Mouse (Mus musculus) intestine, embryonic 16.5 days (tissue): ENCODE data around the gene Ap2s1. TPM values are rescaled to one million over a fixed set of nuclear protein-coding genes. Genes with fewer than 3 reads are reported as not detected.

Experiments
- ATAC-seq: fragments of 200-750 bp; cut with Nextera tagmentation; 2 replicates; pipeline ENCODE4 v1.8.0; 2017; ENCODE audit warnings: moderate TSS enrichment, moderate library complexity
- H3K27ac ChIP-seq: fragments of 300-500 bp; sonication (generic); 2 replicates; pipeline ENCODE4 v1.5.1; 2014; ENCODE audit warnings: mild to moderate bottlenecking, low read length
- H3K27me3 ChIP-seq: fragments of 300-500 bp; sonication (generic); replicated peaks from 2 replicates; pipeline ENCODE4 v1.6.1; 2014; ENCODE audit warnings: low read length, control low read depth, mixed read lengths; ENCODE audit not compliant: control insufficient read depth, insufficient read depth
- H3K36me3 ChIP-seq: fragments of 300-500 bp; sonication (generic); 2 replicates; pipeline ENCODE4 v1.6.1; 2014; ENCODE audit warnings: low read length, control low read depth; ENCODE audit not compliant: control insufficient read depth, insufficient read depth
- H3K4me1 ChIP-seq: fragments of 300-500 bp; sonication (generic); 2 replicates; pipeline ENCODE4 v1.6.1; 2014; ENCODE audit warnings: low read length, control low read depth, mixed read lengths; ENCODE audit not compliant: control insufficient read depth, insufficient read depth
- H3K4me2 ChIP-seq: fragments of 300-500 bp; sonication (generic); 2 replicates; pipeline ENCODE4 v1.6.1; 2014; ENCODE audit warnings: low read depth, low read length, control low read depth
- H3K4me3 ChIP-seq: fragments of 300-500 bp; sonication (generic); 2 replicates; pipeline ENCODE4 v1.5.1; 2014; ENCODE audit warnings: mild to moderate bottlenecking, low read length
- H3K9ac ChIP-seq: fragments of 300-500 bp; sonication (generic); 2 replicates; pipeline ENCODE4 v1.6.1; 2014; ENCODE audit warnings: low read depth, low read length
- H3K9me3 ChIP-seq: fragments of 300-500 bp; sonication (generic); 2 replicates; pipeline ENCODE4 v1.6.1; 2016; ENCODE audit warnings: low read length, control low read depth; ENCODE audit not compliant: control insufficient read depth
- WGBS: fragments of 180-500 bp; shearing (Covaris S2); extraction: QIAGEN DNeasy Blood & Tissue Kit; methylation state at CpG from one replicate; pipeline ENCODE4 v1.1.7; 2014; 5-methylcytosine and 5-hydroxymethylcytosine counted together
- polyA plus RNA-seq: library from polyadenylated mRNA; unstranded; fragments of >200 nt; fragmentation: Nextera tagmentation; extraction: Ambion mirVana; gene quantifications from 2 replicates; pipeline ENCODE4 v1.2.1, GENCODE M21; 2015

The Ap2s1 gene
- polyA plus RNA-seq, 1 experiment from 2014 or later: 271 TPM

DNA sequence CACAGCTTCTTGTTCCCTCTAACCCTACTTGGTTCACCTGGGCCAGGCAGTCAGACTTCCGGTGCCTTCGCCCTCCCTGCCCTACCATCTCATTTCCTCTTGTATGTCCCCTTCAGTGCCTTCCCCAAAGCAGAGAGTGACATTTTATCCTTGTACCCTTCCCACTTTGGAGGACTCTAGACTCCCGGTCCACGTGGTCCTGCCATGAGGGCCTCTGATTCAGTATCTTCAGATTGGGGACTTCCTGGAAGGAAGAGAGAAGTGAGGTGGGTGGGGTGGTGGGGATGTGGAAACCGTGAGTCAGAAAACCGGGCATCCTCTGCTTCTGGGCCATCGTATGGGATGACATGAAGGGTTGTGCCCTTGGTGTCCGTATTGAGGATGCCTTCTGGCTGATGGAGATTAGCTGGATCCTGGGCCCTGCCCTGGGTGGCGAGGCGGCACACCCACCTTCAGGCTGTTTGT, 45.0 kb downstream of the Ap2s1 start:
- peak; percentile 29 for ATAC-seq
- peak overlapping the region; percentile 82 for H3K9ac ChIP-seq

DNA sequence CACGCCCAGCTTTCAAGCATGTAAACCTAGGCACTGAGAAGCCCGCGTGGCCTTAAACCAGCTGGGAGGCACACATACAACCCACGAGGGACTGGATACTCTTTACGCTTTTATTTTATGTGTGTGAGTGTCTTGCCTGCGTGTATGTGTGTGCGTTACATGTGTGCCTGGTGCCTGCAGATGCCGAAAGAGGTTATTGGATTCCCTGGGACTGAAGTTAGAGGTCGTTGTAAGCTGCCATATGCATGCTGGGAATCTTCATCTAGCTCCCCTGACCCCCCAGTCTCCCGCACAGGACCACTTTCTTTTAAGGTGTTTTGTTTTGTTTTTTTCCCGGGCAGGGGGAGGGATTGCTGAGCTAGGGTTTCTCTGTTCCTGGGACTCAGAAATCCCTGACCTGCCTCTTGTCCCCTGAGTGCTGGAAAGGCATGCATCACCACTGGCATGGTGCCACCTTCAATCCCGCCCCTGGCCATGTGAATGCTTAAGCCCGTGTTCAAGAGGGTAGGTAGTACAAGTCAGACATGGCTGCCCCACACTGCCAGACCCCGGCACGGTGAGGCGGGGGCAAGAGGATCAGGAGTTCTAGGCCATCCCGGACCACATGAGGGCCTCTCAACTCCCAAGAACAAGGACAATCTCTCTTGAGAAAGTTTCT, 45.7 kb downstream of the Ap2s1 start:
- Histone ChIP-seq H3K36me3 (no peaks in the 10 kb centered on the region), H3K4me2 (peak overlapping the region; percentile 97), H3K4me1 (peaks cover 25% of the 10 kb centered on the region; the same call in 1 of the 2 replicates), H3K9me3 (no peaks in the 10 kb centered on the region), H3K4me3 (peak overlapping the region; percentile 78), H3K9ac (peak overlapping the region; percentile 2), H3K27ac (no peak overlapping the region), H3K27me3 (no peaks in the 10 kb centered on the region)
- no peak for ATAC-seq
- WGBS: 46% methylated on average over 17 of the region's 17 CpGs

More for the DNA sequence above, 45.0 kb downstream of the Ap2s1 start:
- Histone ChIP-seq H3K4me3 (peak overlapping the region; percentile 78), H3K27ac (no peak overlapping the region), H3K4me2 (peak overlapping the region; percentile 97), H3K9me3 (no peaks in the 10 kb centered on the region), H3K27me3 (no peaks in the 10 kb centered on the region), H3K36me3 (no peaks in the 10 kb centered on the region), H3K4me1 (peaks cover 25% of the 10 kb centered on the region; the same call in 1 of the 2 replicates)
- WGBS: 27% methylated on average over 10 of the region's 10 CpGs

DNA sequence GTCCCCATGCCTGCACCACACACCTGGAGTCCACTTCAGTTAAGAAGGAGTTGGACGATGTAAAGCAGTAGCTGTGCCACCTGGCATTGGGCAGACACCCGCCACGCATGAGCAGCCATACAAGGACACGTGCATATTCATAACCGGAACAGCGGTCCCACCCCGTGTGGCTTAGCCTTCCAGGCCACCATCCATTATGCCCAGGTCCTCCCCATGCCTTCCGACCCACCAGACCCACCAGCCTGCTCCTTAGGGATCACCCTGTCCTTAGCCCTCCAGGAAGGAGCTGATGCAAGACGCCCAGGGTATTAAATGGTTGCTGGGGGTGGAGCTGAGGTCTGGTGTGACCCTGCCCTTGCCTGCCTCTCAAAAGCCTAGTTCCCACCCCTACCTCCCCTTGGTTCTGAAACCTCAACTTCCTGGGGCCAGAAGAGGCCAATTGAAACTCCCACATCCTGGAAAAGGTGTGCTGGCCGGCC, 46.3 kb downstream of the Ap2s1 start:
- H3K36me3 ChIP-seq: no peaks in the 10 kb centered on the region
- WGBS: 84% methylated on average over 10 of the region's 10 CpGs
- H3K27ac ChIP-seq: no peak overlapping the region
- H3K9me3 ChIP-seq: no peaks in the 10 kb centered on the region
- H3K4me1 ChIP-seq: peaks cover 25% of the 10 kb centered on the region; the same call in 1 of the 2 replicates
- no peaks in the 10 kb centered on the region for H3K27me3 ChIP-seq
- ATAC-seq: 0 out of 2 replicates have a peak, but pooled peaks have one; percentile 9
- H3K4me2 ChIP-seq: peak overlapping the region; percentile 97; the same call in 1 of the 2 replicates
- H3K4me3 ChIP-seq: peak overlapping the region; percentile 78; the same call in 1 of the 2 replicates
- H3K9ac ChIP-seq: 0 out of 2 replicates have a peak overlapping the region, but pooled peaks have one; percentile 2

DNA sequence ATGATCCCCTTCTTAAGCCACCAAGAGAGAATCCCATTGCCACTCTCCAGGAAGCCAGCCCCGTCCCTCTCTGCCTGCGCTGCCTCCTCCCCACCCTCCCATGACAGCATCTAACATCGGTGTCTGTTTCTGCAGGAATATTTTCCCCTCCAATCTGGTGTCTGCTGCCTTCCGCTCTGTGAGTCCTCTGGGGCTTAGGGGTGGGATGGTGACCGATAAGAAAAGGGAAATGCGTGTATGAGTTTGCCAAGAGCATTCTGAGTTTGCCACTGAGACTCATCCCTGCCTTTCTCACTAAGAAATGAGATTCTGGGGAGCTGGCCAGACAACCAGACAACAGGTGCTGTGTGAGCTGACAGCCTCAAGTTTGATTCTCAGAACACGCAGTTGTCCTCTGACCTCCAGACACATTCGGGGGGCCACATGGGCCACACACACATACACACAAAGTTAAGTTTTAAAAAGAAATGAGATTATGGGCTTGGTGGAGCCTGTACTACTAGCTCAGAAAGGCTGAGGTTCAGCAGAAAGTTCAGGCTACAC, 47.4 kb downstream of the Ap2s1 start:
- Histone ChIP-seq H3K27ac (no peak overlapping the region), H3K4me1 (peaks cover 25% of the 10 kb centered on the region; the same call in 1 of the 2 replicates), H3K4me3 (no peak overlapping the region), H3K4me2 (no peak overlapping the region), H3K36me3 (0 out of 2 replicates have a peak, but pooled peaks cover 3% of the 10 kb centered on the region), H3K9ac (no peak overlapping the region), H3K27me3 (no peaks in the 10 kb centered on the region), H3K9me3 (no peaks in the 10 kb centered on the region)
- no peak for ATAC-seq
- 72% methylated on average over 8 of the region's 8 CpGs for WGBS

DNA sequence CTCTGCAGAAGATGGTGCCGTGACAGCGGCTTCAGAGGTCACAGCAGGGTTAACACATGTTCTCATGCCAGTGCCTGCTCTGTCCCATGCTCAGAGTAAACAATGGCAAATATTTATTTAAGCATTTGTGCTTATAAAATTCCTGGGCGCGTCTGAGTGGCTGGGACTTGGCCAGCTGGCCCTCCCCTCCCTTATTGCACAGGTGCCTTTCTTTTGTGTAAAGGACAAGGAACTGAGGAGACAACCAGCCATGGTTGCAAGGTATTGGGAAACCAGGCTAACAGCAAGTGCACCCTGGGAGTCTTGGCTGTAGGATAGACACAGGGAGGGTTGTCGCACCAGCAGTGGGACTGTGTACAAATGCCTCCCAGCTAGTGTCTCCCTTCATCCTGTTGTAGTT, 54.1 kb downstream of the Ap2s1 start:
- Histone ChIP-seq H3K4me3 (no peak overlapping the region; the same call in 1 of the 2 replicates), H3K4me2 (no peak overlapping the region), H3K9ac (no peak overlapping the region), H3K9me3 (no peaks in the 10 kb centered on the region), H3K27me3 (no peaks in the 10 kb centered on the region), H3K36me3 (0 out of 2 replicates have a peak, but pooled peaks cover 8% of the 10 kb centered on the region), H3K27ac (peak overlapping the region; percentile 49; the same call in 1 of the 2 replicates), H3K4me1 (peaks cover 10% of the 10 kb centered on the region)
- WGBS: 30% methylated on average over 5 of the region's 5 CpGs
- peak; percentile 68 for ATAC-seq

DNA sequence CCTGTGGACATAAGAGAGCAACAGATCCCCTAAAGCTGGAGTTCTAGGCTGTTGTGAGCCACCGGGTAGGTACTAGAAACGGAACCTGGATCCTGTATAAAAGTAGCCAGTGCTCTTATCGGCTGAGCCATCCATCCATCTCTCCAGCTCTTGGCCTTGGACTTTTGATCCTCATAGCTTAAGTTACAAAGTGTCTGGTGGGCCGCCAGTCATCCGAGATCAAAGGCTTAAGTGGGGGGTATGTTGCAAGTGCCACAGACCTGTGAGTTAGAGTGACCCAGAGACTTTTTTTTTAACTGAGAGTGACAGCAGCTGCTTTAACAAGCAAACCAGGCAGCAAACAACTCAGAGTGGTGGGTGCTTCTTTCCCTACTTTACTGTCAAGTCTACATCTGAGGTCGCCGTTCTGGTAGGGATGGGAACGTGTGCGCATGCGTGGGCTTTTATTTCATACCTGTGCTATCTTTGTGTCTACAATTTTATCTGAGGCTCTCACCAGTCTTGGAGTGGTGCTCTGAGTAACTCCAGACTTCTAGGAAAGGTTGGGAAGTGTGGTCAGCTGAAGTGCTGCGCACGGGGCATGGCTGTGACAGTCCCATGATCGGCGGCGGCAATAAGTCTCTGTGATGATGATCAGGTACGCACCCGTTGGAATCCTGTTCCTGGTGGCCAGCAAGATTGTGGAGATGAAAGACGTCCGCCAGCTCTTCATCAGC, 55.0 kb downstream of the Ap2s1 start:
- H3K9me3 ChIP-seq: no peaks in the 10 kb centered on the region
- H3K4me3 ChIP-seq: no peak overlapping the region
- H3K27me3 ChIP-seq: no peaks in the 10 kb centered on the region
- WGBS: 79% methylated on average over 19 of the region's 19 CpGs
- H3K4me2 ChIP-seq: no peak overlapping the region
- H3K9ac ChIP-seq: no peak overlapping the region
- H3K27ac ChIP-seq: no peak overlapping the region
- ATAC-seq: peak; percentile 49; the same call in 1 of the 2 replicates
- H3K36me3 ChIP-seq: 0 out of 2 replicates have a peak, but pooled peaks cover 8% of the 10 kb centered on the region
- H3K4me1 ChIP-seq: peaks cover 10% of the 10 kb centered on the region

DNA sequence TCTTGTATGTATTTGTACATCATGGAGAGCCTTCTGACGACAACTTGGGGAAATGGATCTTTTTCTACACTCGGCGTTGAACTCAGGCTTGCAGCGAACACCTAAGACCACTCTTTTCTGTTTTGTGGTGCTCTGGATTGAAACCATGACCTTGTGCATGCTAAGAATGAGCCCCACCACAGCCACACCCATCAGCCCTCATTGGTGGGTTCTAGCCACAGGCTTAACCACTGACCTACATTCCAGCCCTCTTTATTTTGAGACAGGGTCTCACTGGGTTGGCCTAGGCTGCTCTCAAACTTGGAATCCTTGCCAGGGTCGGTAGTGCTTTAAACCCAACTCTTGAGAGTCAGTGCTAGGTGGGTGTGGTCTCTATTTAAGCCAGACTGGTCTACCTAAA, 56.7 kb downstream of the Ap2s1 start:
- peaks cover 10% of the 10 kb centered on the region for H3K4me1 ChIP-seq
- 0 out of 2 replicates have a peak, but pooled peaks cover 8% of the 10 kb centered on the region for H3K36me3 ChIP-seq
- no peak overlapping the region for H3K27ac ChIP-seq
- H3K4me3 ChIP-seq: no peak overlapping the region
- H3K27me3 ChIP-seq: no peaks in the 10 kb centered on the region
- H3K9me3 ChIP-seq: no peaks in the 10 kb centered on the region
- no peak for ATAC-seq
- WGBS: 94% methylated on average over 5 of the region's 5 CpGs
- H3K4me2 ChIP-seq: no peak overlapping the region
- H3K9ac ChIP-seq: no peak overlapping the region
